Mouse (Mus musculus): ENCODE data around the gene Eng. TPM values are rescaled to one million over a fixed set of nuclear protein-coding genes. Genes with fewer than 3 reads are reported as not detected.

Eng gene
- polyA plus RNA-seq, 1 experiment from 2014 or later, result 148 TPM

DNA sequence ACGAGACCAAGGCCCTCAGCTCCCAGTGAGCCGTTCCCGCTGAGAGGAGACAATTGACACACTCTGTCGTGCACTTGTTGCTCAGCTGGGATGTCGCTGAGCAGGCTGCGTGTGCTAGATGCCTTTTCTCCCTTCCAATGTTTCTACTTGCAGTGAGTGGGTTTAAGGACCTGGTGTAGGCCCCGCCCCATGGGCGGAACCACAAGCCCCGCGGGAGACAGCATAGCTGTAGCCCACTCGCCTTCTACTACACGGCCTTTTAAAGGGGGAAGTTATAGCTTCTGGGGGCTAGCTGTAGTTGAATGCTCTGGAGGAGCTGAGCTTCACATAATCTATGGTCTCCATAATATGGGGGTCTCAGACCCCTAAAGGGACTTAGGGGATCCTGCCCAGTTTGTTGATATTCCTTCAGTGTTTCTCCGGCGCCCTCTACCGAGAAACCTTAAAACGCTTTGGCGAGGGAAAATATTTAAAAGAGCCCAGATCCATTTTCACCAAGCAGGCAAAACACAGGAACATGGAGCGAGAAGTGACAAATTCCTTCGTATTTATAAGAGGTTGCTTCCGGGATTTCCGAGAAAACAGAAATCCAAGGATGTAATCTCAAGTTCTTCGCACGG lies 35.7 kb upstream of the Eng start:
- Histone ChIP-seq H3K9me3 (ENCODE audit: control insufficient read depth, low read length) (no peaks in the 10 kb centered on the region), H3K9ac (ENCODE audit: low read length) (peak overlapping the region; percentile 60), H3K27ac (replicated peaks in 1 of 2; ENCODE audit: control insufficient read depth in 1 of 2, insufficient read depth in 1 of 2, low read depth in 2 of 2, low read length in 2 of 2) (peak overlapping the region; percentile 53 to 63; a peak in 3 of 4 replicates), H3K4me3 (ENCODE audit: control insufficient read depth in 1 of 2, insufficient read depth in 1 of 2, low read depth in 1 of 2, low read length in 2 of 2) (peak overlapping the region; percentile 39 to 44), H3K27me3 (ENCODE audit: control insufficient read depth, insufficient read depth, low read length) (no peaks in the 10 kb centered on the region), H3K36me3 (ENCODE audit: control insufficient read depth, insufficient read depth, low read length) (peaks cover 29% of the 10 kb centered on the region), H3K4me1 (ENCODE audit: control insufficient read depth in 2 of 2, insufficient read depth in 2 of 2, low read length in 2 of 2) (peaks cover 25 to 44% of the 10 kb centered on the region in 2 experiments), H3K4me2 (ENCODE audit: low read length) (peak overlapping the region; percentile 80)
- ATAC-seq (ENCODE audit: insufficient number of reproducible peaks, insufficient read depth, low FRiP score, low read depth), result no peak
- 9% methylated on average over 23 of the region's 23 CpGs for WGBS

DNA sequence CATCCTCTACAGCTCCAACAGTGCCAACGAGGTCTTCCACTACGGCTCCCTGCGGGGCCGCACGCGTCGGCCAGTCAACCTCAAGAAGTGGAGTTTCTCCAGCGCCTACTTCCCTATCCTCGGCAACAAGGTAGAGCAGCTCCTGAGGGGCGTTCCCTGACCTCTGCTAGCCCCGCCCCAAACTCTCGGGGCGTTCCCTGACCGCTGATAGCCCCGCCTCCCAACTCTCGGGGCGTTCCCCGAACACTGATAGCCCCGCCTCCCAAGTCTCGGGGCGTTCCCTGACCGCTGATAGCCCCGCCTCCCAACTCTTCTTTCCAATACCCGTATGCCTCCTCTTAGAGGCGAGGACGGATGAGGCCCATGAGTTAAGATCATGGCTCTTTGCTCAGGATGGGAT lies 34.1 kb upstream of the Eng start:
- 70% methylated on average over 26 of the region's 26 CpGs for WGBS
- Histone ChIP-seq H3K4me2 (ENCODE audit: low read length) (no peak overlapping the region), H3K9me3 (ENCODE audit: control insufficient read depth, low read length) (peaks cover under 1% of the 10 kb centered on the region; the same call in 1 of the 2 replicates), H3K27me3 (ENCODE audit: control insufficient read depth, insufficient read depth, low read length) (no peaks in the 10 kb centered on the region), H3K36me3 (ENCODE audit: control insufficient read depth, insufficient read depth, low read length) (peaks cover 43% of the 10 kb centered on the region), H3K27ac (replicated peaks in 1 of 2; ENCODE audit: control insufficient read depth in 1 of 2, insufficient read depth in 1 of 2, low read depth in 2 of 2, low read length in 2 of 2) (no peak overlapping the region), H3K4me3 (ENCODE audit: control insufficient read depth in 1 of 2, insufficient read depth in 1 of 2, low read depth in 1 of 2, low read length in 2 of 2) (no peak overlapping the region), H3K4me1 (ENCODE audit: control insufficient read depth in 2 of 2, insufficient read depth in 2 of 2, low read length in 2 of 2) (peaks cover 25 to 43% of the 10 kb centered on the region in 2 experiments), H3K9ac (ENCODE audit: low read length) (no peak overlapping the region)
- no peak for ATAC-seq (ENCODE audit: insufficient number of reproducible peaks, insufficient read depth, low FRiP score, low read depth)

DNA sequence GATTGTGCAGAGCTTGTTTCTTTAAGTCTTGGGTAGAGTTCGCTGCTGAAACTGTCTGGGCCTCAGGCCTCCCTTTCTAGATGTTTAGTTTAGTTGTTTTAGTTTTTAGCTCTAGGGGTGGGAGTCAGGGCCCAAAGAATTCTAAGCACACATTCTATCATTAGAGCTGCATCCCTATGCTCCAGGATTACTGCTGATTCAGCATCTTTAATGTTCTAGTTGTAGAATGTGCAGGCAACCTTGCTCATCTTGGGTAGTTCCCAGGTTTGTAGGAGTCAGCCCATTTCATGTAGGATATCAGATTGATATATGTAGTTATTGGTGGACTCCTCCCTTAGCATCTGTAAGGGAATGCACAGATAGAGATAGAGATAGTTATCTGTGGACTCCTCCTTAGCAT lies 29.3 kb upstream of the Eng start:
- no peaks in the 10 kb centered on the region for H3K27me3 ChIP-seq (ENCODE audit: control insufficient read depth, insufficient read depth, low read length)
- H3K27ac ChIP-seq (replicated peaks in 1 of 2; ENCODE audit: control insufficient read depth in 1 of 2, insufficient read depth in 1 of 2, low read depth in 2 of 2, low read length in 2 of 2), result no peak overlapping the region
- no peak overlapping the region for H3K4me3 ChIP-seq (ENCODE audit: control insufficient read depth in 1 of 2, insufficient read depth in 1 of 2, low read depth in 1 of 2, low read length in 2 of 2)
- 94% methylated on average over 1 of the region's 1 CpGs for WGBS
- no peak overlapping the region for H3K9ac ChIP-seq (ENCODE audit: low read length)
- ATAC-seq (ENCODE audit: insufficient number of reproducible peaks, insufficient read depth, low FRiP score, low read depth), result no peak
- H3K4me1 ChIP-seq (ENCODE audit: control insufficient read depth in 2 of 2, insufficient read depth in 2 of 2, low read length in 2 of 2), result peaks cover 28 to 35% of the 10 kb centered on the region in 2 experiments
- H3K36me3 ChIP-seq (ENCODE audit: control insufficient read depth, insufficient read depth, low read length), result peaks cover 66% of the 10 kb centered on the region
- peaks cover 5% of the 10 kb centered on the region; the same call in 1 of the 2 replicates for H3K9me3 ChIP-seq (ENCODE audit: control insufficient read depth, low read length)
- H3K4me2 ChIP-seq (ENCODE audit: low read length), result no peak overlapping the region

DNA sequence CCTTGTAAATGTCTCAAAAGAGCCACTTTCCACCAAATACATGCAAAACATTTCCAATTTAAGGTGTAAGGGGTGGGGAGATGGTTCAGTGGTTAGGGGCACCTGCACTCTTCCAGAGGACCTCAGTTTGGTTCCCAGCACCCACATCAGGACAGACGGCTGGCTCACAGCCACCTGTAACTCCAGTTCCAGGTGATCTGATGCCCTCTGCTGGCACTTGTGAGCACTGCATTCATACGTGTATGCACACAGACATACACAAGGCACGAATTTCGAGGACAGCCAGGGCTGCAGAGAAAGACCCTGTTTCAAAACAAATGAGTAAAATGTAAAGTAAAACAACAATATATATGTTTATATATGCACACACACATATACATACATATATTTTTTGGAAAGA lies 28.8 kb upstream of the Eng start:
- Histone ChIP-seq H3K36me3 (ENCODE audit: control insufficient read depth, insufficient read depth, low read length) (peaks cover 62% of the 10 kb centered on the region), H3K4me2 (ENCODE audit: low read length) (no peak overlapping the region), H3K9me3 (ENCODE audit: control insufficient read depth, low read length) (peaks cover 5% of the 10 kb centered on the region; the same call in 1 of the 2 replicates), H3K4me1 (ENCODE audit: control insufficient read depth in 2 of 2, insufficient read depth in 2 of 2, low read length in 2 of 2) (peaks cover 28 to 36% of the 10 kb centered on the region in 2 experiments), H3K9ac (ENCODE audit: low read length) (no peak overlapping the region), H3K27ac (replicated peaks in 1 of 2; ENCODE audit: control insufficient read depth in 1 of 2, insufficient read depth in 1 of 2, low read depth in 2 of 2, low read length in 2 of 2) (no peak overlapping the region), H3K27me3 (ENCODE audit: control insufficient read depth, insufficient read depth, low read length) (no peaks in the 10 kb centered on the region), H3K4me3 (ENCODE audit: control insufficient read depth in 1 of 2, insufficient read depth in 1 of 2, low read depth in 1 of 2, low read length in 2 of 2) (no peak overlapping the region)
- no peak for ATAC-seq (ENCODE audit: insufficient number of reproducible peaks, insufficient read depth, low FRiP score, low read depth)
- 92% methylated on average over 4 of the region's 4 CpGs for WGBS

DNA sequence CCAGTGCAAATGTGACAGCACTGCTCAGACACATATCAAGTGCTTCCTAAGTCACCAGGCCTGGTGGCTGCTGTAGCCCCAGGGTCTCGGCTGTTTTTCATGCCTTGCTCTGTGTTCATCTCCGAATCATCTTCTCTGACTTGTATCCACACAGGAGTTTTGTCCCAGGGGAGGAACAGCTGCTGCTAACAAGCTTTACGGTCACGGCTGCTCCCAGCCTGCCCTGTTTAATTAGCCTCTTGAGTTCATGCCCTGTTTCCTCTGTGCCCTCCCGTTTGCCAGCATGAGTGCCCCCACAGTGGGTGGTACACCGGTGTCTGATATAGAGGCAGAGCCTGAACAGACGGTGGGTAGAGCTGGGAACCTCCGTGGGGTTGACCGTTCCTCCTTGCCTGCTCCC lies 28.3 kb upstream of the Eng start:
- no peak overlapping the region for H3K27ac ChIP-seq (replicated peaks in 1 of 2; ENCODE audit: control insufficient read depth in 1 of 2, insufficient read depth in 1 of 2, low read depth in 2 of 2, low read length in 2 of 2)
- no peaks in the 10 kb centered on the region for H3K27me3 ChIP-seq (ENCODE audit: control insufficient read depth, insufficient read depth, low read length)
- no peak overlapping the region for H3K4me2 ChIP-seq (ENCODE audit: low read length)
- WGBS, result 84% methylated on average over 9 of the region's 9 CpGs
- peaks cover 28 to 36% of the 10 kb centered on the region in 2 experiments for H3K4me1 ChIP-seq (ENCODE audit: control insufficient read depth in 2 of 2, insufficient read depth in 2 of 2, low read length in 2 of 2)
- H3K4me3 ChIP-seq (ENCODE audit: control insufficient read depth in 1 of 2, insufficient read depth in 1 of 2, low read depth in 1 of 2, low read length in 2 of 2), result no peak overlapping the region
- peaks cover 58% of the 10 kb centered on the region for H3K36me3 ChIP-seq (ENCODE audit: control insufficient read depth, insufficient read depth, low read length)
- H3K9ac ChIP-seq (ENCODE audit: low read length), result no peak overlapping the region
- H3K9me3 ChIP-seq (ENCODE audit: control insufficient read depth, low read length), result peaks cover 5% of the 10 kb centered on the region; the same call in 1 of the 2 replicates
- no peak for ATAC-seq (ENCODE audit: insufficient number of reproducible peaks, insufficient read depth, low FRiP score, low read depth)

DNA sequence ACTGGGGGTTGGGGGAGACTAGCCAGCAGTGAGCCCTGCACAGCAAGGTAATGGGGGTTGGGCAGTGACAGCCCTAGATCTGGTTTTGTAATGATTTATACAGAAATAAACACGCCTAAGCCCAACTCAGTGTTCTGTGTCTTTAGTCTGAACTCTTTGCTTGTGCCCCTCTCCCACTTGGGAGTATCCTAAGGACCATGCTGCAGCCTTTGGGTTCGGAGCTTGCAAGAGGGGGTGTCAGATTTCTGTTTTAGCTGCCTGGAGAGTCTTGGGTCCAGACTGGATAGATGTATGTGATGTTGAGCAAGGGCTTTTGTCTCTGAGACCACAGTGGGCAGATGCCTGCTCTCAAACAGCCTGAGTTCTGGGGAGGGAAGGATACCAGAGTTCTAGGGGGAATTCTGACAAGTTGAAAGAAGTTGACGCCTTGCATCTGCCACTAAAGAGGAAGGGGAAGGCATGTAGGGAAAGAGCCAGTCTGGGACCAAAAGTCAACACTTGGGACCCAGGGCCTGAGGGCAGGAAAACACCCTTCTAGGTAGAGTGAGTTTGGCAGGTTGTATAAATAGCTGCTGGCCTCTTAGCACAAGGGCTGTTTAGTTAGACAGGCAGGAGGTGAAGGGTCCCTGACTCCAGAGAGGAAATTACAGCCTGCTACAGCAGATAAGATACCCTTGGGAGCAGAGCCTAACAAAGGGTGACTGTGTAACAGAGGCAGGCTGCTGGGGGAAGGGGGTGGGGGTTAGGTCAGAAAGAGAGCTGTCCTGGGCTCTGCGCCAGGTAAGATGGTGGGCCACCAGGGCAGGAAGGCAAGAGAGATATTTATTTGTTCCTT lies 25.5 kb upstream of the Eng start:
- Histone ChIP-seq H3K27me3 (ENCODE audit: control insufficient read depth, insufficient read depth, low read length) (no peaks in the 10 kb centered on the region), H3K9ac (ENCODE audit: low read length) (peak overlapping the region; percentile 65), H3K36me3 (ENCODE audit: control insufficient read depth, insufficient read depth, low read length) (peaks cover 36% of the 10 kb centered on the region), H3K4me3 (ENCODE audit: control insufficient read depth in 1 of 2, insufficient read depth in 1 of 2, low read depth in 1 of 2, low read length in 2 of 2) (no peak overlapping the region; a peak in 1 of 4 replicates), H3K9me3 (ENCODE audit: control insufficient read depth, low read length) (peaks cover 5% of the 10 kb centered on the region; the same call in 1 of the 2 replicates), H3K4me2 (ENCODE audit: low read length) (peak overlapping the region; percentile 57), H3K4me1 (ENCODE audit: control insufficient read depth in 2 of 2, insufficient read depth in 2 of 2, low read length in 2 of 2) (peaks cover 39 to 41% of the 10 kb centered on the region in 2 experiments), H3K27ac (replicated peaks in 1 of 2; ENCODE audit: control insufficient read depth in 1 of 2, insufficient read depth in 1 of 2, low read depth in 2 of 2, low read length in 2 of 2) (peak overlapping the region; percentile 94 to 99)
- 10% methylated on average over 4 of the region's 4 CpGs for WGBS
- ATAC-seq (ENCODE audit: insufficient number of reproducible peaks, insufficient read depth, low FRiP score, low read depth), result peak; percentile 84

DNA sequence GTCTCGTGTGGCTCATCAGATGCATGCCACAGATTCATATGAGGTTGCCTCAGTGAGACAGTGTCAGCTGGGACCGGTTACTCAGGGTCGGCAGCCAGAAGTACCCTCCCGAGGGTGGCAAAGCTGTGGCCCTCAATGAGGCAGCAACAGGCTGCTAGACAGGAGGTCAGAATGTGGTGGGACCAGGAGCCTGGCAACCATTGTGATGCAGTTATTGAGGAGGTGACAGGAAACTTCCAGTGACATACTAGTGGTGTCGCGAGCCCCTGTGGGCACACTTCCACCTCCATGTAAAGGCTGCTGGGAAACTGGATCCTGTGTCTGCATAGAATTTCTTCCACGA lies 24.9 kb upstream of the Eng start, which contains the start of gene Ak1:
Gene Ak1, plus strand, starts transcription at position 242 of the 343 bp plus-strand sequence.
- H3K9ac ChIP-seq (ENCODE audit: low read length), result peak within 1 kb of the TSS; percentile 65
- ATAC-seq (ENCODE audit: insufficient number of reproducible peaks, insufficient read depth, low FRiP score, low read depth), result peak; percentile 1; the same call in 1 of the 2 replicates
- WGBS, result 2% methylated on average over 7 of the region's 7 CpGs

More for the DNA sequence above, 24.9 kb upstream of the Eng start, which contains the start of gene Ak1:
- Histone ChIP-seq H3K36me3 (ENCODE audit: control insufficient read depth, insufficient read depth, low read length) (peaks cover 31% of the 10 kb centered on the region), H3K9me3 (ENCODE audit: control insufficient read depth, low read length) (peaks cover 5% of the 10 kb centered on the region; the same call in 1 of the 2 replicates), H3K27ac (replicated peaks in 1 of 2; ENCODE audit: control insufficient read depth in 1 of 2, insufficient read depth in 1 of 2, low read depth in 2 of 2, low read length in 2 of 2) (peak within 1 kb of the TSS; percentile 94 to 99), H3K4me3 (ENCODE audit: control insufficient read depth in 1 of 2, insufficient read depth in 1 of 2, low read depth in 1 of 2, low read length in 2 of 2) (peak within 1 kb of the TSS in 1 of 2 experiments; percentile 0; a peak in 2 of 4 replicates), H3K27me3 (ENCODE audit: control insufficient read depth, insufficient read depth, low read length) (no peaks in the 10 kb centered on the region), H3K4me2 (ENCODE audit: low read length) (peak within 1 kb of the TSS; percentile 57), H3K4me1 (ENCODE audit: control insufficient read depth in 2 of 2, insufficient read depth in 2 of 2, low read length in 2 of 2) (peaks cover 44 to 47% of the 10 kb centered on the region in 2 experiments)

All from heart, embryonic 14.5 days (tissue).